Mouse (Mus musculus): ENCODE measurements at regions not wholly inside any gene's neighbourhood (a gene's known extent, or its start where the extent isn't known, plus 50 kb on each side); places are given as distances from the start of the nearest gene placed in this dataset.

- no peak for DNase-seq (ENCODE audit: low read depth, low spot score)
These were observed 143.2 kb upstream of the Slit3 start for GRCm38 (mm10) chr11:34977861-34978260.

- DNase-seq (ENCODE audit: low read depth, low spot score), result no peak
These were observed 142.4 kb upstream of the Spdl1 start for GRCm38 (mm10) chr11:34975771-34976302.

GRCm38 (mm10) chr11:34973467-34973921 lies 140.1 kb upstream of the Spdl1 start:
- no peak for DNase-seq (ENCODE audit: low read depth, low spot score)

DNA sequence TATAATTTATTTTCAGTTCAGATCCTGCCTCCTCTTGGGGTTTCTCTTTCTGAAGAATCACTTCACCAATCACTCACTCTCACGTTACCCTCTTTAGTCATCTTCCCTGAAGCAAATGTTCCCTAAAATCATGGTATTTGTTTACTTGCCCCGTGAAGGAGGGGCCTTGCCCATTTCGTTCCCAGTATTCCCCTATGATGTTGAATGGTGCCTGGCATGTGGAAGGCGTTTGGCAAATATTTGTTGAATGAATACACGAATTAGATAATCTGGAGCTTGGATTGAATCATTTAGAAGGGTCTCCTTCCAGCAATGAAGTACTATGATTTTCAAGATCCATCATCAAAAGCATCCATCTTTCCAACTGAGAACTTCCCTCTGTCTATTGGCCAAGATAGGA lies 139.6 kb upstream of the Spdl1 start:
- no peak for DNase-seq (ENCODE audit: low read depth, low spot score)

DNA sequence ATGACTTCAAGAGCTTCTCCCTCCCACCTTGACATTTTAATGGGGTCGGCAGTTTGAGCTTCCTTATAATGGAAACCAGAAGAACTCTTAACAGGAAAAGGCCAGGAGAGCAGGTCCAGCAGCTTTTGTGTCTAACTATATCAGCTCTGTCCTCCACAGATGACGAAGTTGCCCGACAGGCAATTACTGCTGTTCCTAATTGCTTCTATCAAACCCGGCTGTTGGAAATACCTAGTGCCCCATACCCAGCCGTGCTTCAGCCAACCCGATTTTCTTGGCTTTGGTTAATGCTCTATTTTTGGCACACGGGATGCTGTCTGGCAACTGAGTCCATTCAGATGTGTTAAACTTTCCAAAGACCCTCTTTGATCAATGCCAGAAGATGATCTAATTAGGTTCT lies 125.8 kb upstream of the Spdl1 start:
- DNase-seq (ENCODE audit: low read depth, low spot score), result no peak

DNA sequence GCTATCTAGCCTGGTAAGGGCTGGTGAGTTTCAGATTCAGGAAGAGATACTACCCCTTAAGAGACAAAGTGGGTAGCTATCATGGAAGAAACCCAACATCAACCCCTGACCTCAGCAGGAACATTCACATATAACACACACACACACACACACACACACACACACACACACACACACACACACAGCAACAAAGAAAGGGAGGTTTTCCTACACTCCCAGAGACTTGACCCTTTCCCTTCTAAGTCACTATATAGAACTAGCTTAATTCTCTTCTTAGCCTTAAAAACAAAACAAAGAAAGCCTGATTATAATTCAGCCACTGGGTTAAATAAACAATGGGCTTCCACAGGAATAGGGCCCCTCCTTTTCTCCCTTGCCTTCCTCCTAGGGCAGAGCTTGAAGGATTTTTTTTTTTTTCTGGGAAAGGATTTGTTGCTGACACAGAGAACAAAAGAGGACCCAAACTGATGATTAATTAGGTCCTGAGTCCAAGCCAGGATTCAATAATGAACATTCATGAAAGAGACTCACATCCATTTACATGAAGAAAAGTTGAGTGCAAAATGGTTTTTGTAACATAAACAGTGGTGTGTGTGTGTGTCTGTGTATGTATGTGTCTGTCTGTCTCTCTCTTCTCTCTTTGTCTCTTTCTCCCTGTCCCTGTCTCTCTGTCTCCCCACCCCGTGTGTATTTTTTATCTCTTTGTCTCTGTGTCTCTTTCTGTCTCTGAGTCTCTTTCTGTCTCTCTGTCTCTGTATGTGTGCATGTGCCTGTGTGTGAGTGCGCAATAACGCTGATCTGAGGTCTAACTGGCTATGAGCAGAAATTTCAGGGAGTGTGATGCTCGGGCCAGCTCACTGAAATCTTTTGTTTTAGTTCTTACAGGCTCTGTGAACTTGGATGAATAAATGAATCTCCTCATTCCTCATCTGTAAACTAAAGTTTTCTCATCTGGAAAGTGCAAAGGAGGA lies 108.3 kb upstream of the Spdl1 start:
- DNase-seq (ENCODE audit: low read depth, low spot score), result no peak

DNA sequence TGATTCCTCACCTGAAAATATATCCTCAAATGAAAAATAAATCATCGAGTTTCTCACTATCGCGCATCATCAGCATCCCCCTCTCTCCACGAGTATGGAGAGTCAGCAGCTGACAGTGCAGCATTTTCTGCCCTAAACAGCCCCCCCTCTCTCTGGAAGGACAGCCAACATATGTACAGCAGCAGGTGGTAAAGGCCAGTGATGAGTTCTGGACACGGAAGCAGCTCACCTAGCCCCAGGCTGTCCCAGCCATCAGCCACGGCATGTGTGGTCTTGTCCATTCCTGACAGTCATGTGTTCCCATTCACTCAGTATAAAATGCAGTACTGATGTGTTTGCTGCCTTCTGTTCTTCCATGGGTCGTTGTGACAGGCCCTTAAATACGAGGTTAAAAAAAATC lies 106.7 kb upstream of the Spdl1 start:
- no peak for DNase-seq (ENCODE audit: low read depth, low spot score)

DNA sequence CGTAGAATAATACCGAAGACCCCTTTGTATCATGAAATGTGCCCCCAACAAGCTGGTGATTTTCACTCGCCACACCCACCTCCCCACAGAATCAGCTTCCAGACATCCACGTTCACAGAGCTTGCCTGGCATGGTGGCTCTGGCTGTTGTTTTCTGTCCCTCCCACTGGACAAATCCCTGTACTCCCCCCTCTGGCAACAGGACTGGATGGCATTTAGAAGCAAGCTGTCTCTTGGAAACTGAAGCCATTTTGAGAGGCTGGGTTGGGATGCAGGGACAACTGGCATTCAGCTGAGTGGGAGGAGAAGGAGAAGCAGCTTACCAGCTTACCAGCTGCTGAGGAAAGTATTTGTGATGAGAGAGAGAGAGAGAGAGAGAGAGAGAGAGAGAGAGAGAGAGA lies 105.6 kb upstream of the Spdl1 start:
- no peak for DNase-seq (ENCODE audit: low read depth, low spot score)

DNA sequence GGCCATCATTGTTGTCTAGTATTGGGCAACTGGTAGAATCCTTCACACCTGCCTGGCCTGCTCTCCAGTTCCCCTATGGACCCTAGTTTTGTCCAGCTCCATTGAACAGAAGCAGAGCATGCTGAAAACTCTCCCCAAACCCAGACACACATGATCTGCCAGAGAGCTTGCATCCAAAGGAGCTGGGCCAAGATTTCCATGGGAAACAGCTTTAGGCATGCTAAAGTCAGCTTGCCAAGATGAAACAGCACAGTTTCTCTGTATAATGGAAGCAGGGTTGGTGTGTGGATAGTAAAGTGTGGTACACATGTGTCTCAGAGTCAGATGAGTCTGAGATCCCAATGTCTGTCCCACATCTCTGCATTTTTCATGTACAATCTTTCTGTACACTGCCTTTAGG lies 98.8 kb upstream of the Spdl1 start:
- DNase-seq (ENCODE audit: low read depth, low spot score), result no peak

DNA sequence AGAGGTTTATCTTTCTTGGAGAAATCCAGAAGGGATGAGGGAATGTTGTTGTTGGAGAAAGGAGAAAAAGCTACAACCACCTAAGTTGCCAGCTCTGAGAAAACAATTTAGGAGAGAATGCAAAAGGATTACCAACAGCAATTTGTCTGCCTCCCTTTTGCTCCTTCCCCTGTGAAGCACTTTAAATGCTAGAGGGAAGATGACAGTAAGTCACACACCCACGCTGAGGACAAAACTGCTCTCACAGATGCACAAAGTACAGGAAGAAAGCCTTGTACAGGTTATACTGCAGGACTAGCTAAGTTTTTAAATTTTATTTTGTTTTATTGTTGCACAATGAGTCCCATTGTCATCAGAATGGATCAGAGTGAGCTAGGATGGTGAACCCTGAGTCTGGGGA lies 83.7 kb upstream of the Spdl1 start:
- DNase-seq (ENCODE audit: low read depth, low spot score), result no peak

- no peak for DNase-seq (ENCODE audit: low read depth, low spot score)
These were observed 76.4 kb upstream of the Spdl1 start for GRCm38 (mm10) chr11:34909841-34910240.

DNA sequence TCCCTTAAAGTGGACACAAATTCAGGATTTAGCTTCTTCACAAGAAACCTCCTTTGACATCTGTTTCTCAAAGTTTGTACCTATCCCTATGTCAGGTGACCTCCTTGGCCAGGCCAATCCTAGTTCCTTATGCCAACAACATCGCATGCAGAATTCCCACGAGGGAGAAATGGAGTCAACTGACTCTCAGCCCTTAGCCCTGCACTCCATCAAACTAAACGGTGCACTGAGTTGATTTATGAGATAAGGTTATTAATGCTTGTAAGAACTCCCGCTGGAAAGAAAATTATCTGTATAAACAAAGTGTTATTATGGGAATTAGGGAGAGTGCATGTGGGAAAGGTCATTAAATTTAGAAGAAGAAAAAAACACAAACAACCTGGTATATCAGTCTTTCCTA lies 70.8 kb upstream of the Spdl1 start:
- no peak for DNase-seq (ENCODE audit: low read depth, low spot score)

GRCm38 (mm10) chr11:34899400-34899799 lies 66.0 kb upstream of the Spdl1 start:
- DNase-seq (ENCODE audit: low read depth, low spot score), result peak; percentile 16

DNA sequence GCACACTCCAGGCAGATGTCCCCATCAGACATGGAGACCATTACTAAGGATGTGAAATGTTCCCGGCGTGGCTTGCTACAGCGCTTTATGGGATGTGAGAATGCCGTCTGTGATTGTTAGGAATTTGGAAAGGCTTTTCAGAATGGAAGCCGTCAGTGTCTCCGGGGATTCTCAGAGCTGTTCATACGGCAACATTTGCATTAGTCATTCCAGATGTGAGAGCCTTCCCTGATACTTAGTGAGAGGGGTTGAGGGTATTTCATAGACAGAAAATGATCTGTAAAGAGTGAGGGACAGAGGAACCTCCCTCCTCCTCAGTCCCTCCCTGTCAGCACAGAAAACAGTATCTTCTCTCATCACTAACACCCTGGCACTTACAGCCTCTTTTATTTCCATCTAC lies 62.2 kb upstream of the Spdl1 start:
- no peak for DNase-seq (ENCODE audit: low read depth, low spot score)

DNA sequence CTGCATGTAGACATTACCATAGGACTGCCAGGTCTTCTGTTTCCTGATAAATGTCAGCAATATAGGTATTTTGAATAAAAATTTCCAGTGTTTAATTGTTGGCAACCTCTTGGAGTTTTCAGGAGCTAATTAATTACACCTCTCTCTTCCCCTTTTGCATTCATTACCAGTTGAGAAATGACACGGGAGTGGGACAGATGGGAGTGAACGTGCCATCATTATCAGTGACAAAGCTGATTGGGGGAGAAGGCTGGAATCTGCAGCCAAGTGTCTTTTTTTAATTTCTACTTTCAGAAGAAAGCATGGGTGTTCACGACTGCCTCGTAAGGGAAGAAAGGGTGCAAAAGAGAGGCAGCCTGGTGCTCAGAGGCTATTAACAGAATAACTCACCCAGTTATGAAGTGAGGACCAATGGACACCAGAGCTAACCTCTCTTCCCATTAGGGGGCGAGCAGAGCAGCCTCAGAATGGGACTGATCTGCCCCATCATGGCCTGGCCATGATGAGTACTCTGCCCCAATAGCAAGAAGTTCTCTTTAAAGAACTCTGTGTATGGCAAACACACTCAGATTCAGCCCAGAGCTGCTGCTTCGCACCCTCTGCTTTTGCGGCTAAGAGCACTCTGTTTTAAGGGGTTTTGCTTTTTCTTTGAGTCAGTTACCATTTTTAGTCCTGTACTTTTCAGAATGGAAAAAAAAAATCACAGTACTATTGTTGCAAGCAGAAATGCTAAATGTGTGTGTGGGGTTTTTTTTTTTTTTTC lies 55.1 kb upstream of the Spdl1 start:
- DNase-seq (ENCODE audit: low read depth, low spot score), result no peak

DNA sequence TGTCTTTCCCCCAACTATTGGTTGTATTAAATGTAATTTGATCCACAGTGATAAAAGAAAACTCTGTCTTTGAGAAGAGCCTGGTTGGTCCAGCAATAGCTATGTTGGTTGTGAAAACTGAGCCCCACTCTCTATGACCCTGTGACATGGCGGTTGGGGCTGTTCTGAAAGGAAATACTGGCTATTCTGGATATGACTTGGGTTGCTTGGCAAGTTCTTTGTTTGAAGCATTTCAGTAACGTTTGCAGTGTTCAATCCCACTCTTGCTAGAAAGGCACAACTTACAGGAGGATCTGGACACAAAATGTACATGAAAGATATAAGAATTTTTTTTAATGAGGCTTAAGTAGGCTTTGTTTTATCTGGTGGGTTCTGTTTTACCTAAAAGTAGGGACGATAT lies 54.1 kb upstream of the Spdl1 start:
- DNase-seq (ENCODE audit: low read depth, low spot score), result no peak

Measured in WW6 (cell line).